Mouse (Mus musculus) gastrocnemius, adult 8-10 months (tissue): ENCODE results near the gene Mrps27. TPM values are rescaled to one million over a fixed set of nuclear protein-coding genes. Genes with fewer than 3 reads are reported as not detected.

Experiments
- DNase-seq, 2 experiments: peaks; one replicate each; pipeline ENCODE4 v3.0.0; 2022; ENCODE audit warnings: low spot score in 2 of 2
- total RNA-seq, 4 experiments: library from RNA; stranded (reverse); gene quantifications; 2 replicates each; pipeline ENCODE4 v1.2.4; 2022

Mrps27 gene
- total RNA-seq, 4 experiments from 2014 or later = 23.0 to 26.5 (median 25.5) TPM

GRCm38 (mm10) chr13:99387901-99388811, 43.6 kb downstream of the Mrps27 start:
- no peak for DNase-seq

- DNase-seq = peak; percentile 49 to 62
Observed at GRCm38 (mm10) chr13:99391417-99391816, 46.8 kb downstream of the Mrps27 start.

- DNase-seq = no peak
Observed at GRCm38 (mm10) chr13:99393128-99393527, 48.5 kb downstream of the Mrps27 start.

GRCm38 (mm10) chr13:99394694-99395093, 50.1 kb downstream of the Mrps27 start:
- no peak for DNase-seq

- no peak for DNase-seq
Observed at GRCm38 (mm10) chr13:99395531-99395930, 50.9 kb downstream of the Mrps27 start.

- no peak for DNase-seq
Observed at GRCm38 (mm10) chr13:99397228-99397627, 52.6 kb downstream of the Mrps27 start.

GRCm38 (mm10) chr13:99398149-99398701, 53.6 kb downstream of the Mrps27 start:
- DNase-seq = peak; percentile 16 to 19

GRCm38 (mm10) chr13:99399373-99399772, 54.8 kb downstream of the Mrps27 start:
- DNase-seq = no peak

- no peak for DNase-seq
Observed at GRCm38 (mm10) chr13:99409216-99409615, 64.6 kb downstream of the Mrps27 start.

- DNase-seq = no peak
Observed at GRCm38 (mm10) chr13:99410611-99411515, 66.3 kb downstream of the Mrps27 start.

- DNase-seq = no peak
Observed at GRCm38 (mm10) chr13:99411761-99412160, 67.2 kb downstream of the Mrps27 start.

GRCm38 (mm10) chr13:99412477-99413080, 68.0 kb downstream of the Mrps27 start:
- peak in 1 of 2 experiments; percentile 17 for DNase-seq

- no peak for DNase-seq
Observed at GRCm38 (mm10) chr13:99413481-99414351, 69.1 kb downstream of the Mrps27 start.

GRCm38 (mm10) chr13:99414352-99414742, 69.8 kb downstream of the Mrps27 start:
- DNase-seq = no peak

- no peak for DNase-seq
Observed at GRCm38 (mm10) chr13:99416601-99417000, 72.0 kb downstream of the Mrps27 start.

GRCm38 (mm10) chr13:99423581-99423980, 79.0 kb downstream of the Mrps27 start:
- DNase-seq = no peak

- DNase-seq = no peak
Observed at GRCm38 (mm10) chr13:99433068-99434008, 88.8 kb downstream of the Mrps27 start.

GRCm38 (mm10) chr13:99434494-99434893, 89.9 kb downstream of the Mrps27 start:
- no peak for DNase-seq

GRCm38 (mm10) chr13:99437051-99437450, 92.5 kb downstream of the Mrps27 start:
- DNase-seq = no peak
